Mouse (Mus musculus): ENCODE results near the gene Tbc1d19.

DNA sequence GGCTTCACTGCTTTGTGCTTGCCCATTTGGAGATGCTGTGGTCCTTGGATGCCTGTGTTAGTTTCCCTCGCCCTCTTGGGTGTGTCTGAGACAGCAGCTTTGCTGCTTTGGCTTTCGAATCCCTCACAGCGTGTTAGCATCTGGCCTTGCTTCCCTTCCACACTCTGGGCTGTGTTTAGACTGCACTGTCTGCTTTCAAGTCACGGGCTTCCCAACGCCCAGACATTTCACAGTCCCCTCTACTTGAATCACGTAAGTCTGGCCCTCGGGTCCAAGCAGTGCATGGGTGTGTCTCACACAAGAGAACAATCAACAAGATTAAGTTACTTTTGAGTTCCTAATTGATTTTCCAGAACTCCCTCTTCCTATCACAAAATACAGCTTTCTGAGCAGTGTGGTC is 140.8 kb downstream of the Tbc1d19 start:
- TF ChIP-seq CTCF (IDR thresholded peaks at IDR 0.05; ENCODE audit: control insufficient read depth, insufficient read depth, low read length) (no peak), POLR2A (IDR thresholded peaks at IDR 0.05; ENCODE audit: borderline replicate concordance, control insufficient read depth, low read depth, low read length) (no peak)

All from bone marrow, adult 2 months (tissue).